Mouse (Mus musculus): ENCODE measurements around the gene Capn11.

DNA sequence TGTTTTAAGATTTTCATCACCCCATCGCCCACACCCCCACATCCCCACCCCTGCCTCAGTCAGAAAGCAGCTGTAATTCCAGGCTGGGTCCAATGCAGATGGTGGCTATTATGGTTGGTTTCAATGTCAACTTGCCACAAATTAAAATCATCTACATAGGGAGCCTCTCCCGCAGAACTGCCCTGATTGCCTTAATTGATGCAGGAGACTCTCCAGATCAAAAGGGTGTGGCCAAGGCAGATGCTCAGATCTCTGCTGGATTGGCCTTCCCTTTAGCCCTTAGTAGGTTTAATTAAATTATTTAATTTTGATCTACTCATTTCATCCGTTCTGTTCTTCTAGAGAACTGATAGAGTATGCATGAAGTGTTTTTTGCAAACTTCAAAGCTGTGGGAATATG lies 56.1 kb downstream of the Capn11 start:
- TF ChIP-seq ZMIZ1 (IDR thresholded peaks at IDR 0.05; ENCODE audit: low read depth, low read length), result no peak
- no peak for TF ChIP-seq CTCF (IDR thresholded peaks at IDR 0.05 in 2 of 3, conservative IDR thresholded peaks at IDR 0.05 in 1 of 3; ENCODE audit: control insufficient read depth in 1 of 3, insufficient read depth in 1 of 3, low read depth in 2 of 3, low read length in 3 of 3, poor library complexity in 1 of 3, severe bottlenecking in 1 of 3)
